Mouse (Mus musculus): ENCODE results near the gene Stat5a. TPM values are rescaled to one million over a fixed set of nuclear protein-coding genes. Genes with fewer than 3 reads are reported as not detected.

Gene Stat5a
- polyA plus RNA-seq, 1 experiment from 2014 or later, result 4.5 TPM

- ATAC-seq (ENCODE audit: low FRiP score, low TSS enrichment), result no peak
- 92% methylated on average over 4 of the region's 4 CpGs for WGBS
- peaks cover 5% of the 10 kb centered on the region; the same call in 1 of the 2 replicates for H3K27me3 ChIP-seq (ENCODE audit: insufficient read depth, low read length)
Observed at GRCm38 (mm10) chr11:100855178-100855577, 4.0 kb upstream of the Stat5a start.

GRCm38 (mm10) chr11:100857960-100858359 is 1.2 kb upstream of the Stat5a start:
- Histone ChIP-seq H3K9me3 (ENCODE audit: low read length) (no peaks in the 10 kb centered on the region), H3K27me3 (ENCODE audit: insufficient read depth, low read length) (peaks cover 11% of the 10 kb centered on the region), H3K4me1 (ENCODE audit: insufficient read depth, low read length) (peaks cover 9% of the 10 kb centered on the region; the same call in 1 of the 2 replicates), H3K36me3 (ENCODE audit: insufficient read depth, low read length) (no peaks in the 10 kb centered on the region), H3K4me3 (ENCODE audit: low read length) (no peak overlapping the region), H3K27ac (ENCODE audit: low read length) (no peak overlapping the region), H3K4me2 (replicated peaks; ENCODE audit: low read depth, low read length) (no peak overlapping the region), H3K9ac (replicated peaks; ENCODE audit: low read length) (no peak overlapping the region)
- no peak for ATAC-seq (ENCODE audit: low FRiP score, low TSS enrichment)
- WGBS, result 73% methylated on average over 6 of the region's 6 CpGs

More at GRCm38 (mm10) chr11:100855178-100855577, 4.0 kb upstream of the Stat5a start:
- no peak overlapping the region for H3K9ac ChIP-seq (replicated peaks; ENCODE audit: low read length)
- H3K4me1 ChIP-seq (ENCODE audit: insufficient read depth, low read length), result peaks cover 13% of the 10 kb centered on the region
- no peak overlapping the region for H3K4me2 ChIP-seq (replicated peaks; ENCODE audit: low read depth, low read length)
- no peak overlapping the region for H3K4me3 ChIP-seq (ENCODE audit: low read length)
- H3K9me3 ChIP-seq (ENCODE audit: low read length), result no peaks in the 10 kb centered on the region
- H3K27ac ChIP-seq (ENCODE audit: low read length), result no peak overlapping the region
- H3K36me3 ChIP-seq (ENCODE audit: insufficient read depth, low read length), result no peaks in the 10 kb centered on the region

GRCm38 (mm10) chr11:100859579-100860075 is 476 bp downstream of the Stat5a start:
- no peaks in the 10 kb centered on the region for H3K36me3 ChIP-seq (ENCODE audit: insufficient read depth, low read length)
- WGBS, result 51% methylated on average over 6 of the region's 6 CpGs
- peak overlapping the region; percentile 59 for H3K4me3 ChIP-seq (ENCODE audit: low read length)
- H3K9ac ChIP-seq (replicated peaks; ENCODE audit: low read length), result peak overlapping the region; percentile 70
- no peak for ATAC-seq (ENCODE audit: low FRiP score, low TSS enrichment)
- H3K27ac ChIP-seq (ENCODE audit: low read length), result no peak overlapping the region
- peaks cover 9% of the 10 kb centered on the region; the same call in 1 of the 2 replicates for H3K4me1 ChIP-seq (ENCODE audit: insufficient read depth, low read length)
- H3K9me3 ChIP-seq (ENCODE audit: low read length), result no peaks in the 10 kb centered on the region
- peak overlapping the region; percentile 77 for H3K4me2 ChIP-seq (replicated peaks; ENCODE audit: low read depth, low read length)
- peaks cover 9% of the 10 kb centered on the region for H3K27me3 ChIP-seq (ENCODE audit: insufficient read depth, low read length)

GRCm38 (mm10) chr11:100860198-100861048 is 1.3 kb downstream of the Stat5a start:
- H3K9ac ChIP-seq (replicated peaks; ENCODE audit: low read length), result peak overlapping the region; percentile 70
- peak; percentile 94 for ATAC-seq (ENCODE audit: low FRiP score, low TSS enrichment)
- no peaks in the 10 kb centered on the region for H3K36me3 ChIP-seq (ENCODE audit: insufficient read depth, low read length)
- H3K27me3 ChIP-seq (ENCODE audit: insufficient read depth, low read length), result peaks cover 9% of the 10 kb centered on the region
- peaks cover 9% of the 10 kb centered on the region; the same call in 1 of the 2 replicates for H3K4me1 ChIP-seq (ENCODE audit: insufficient read depth, low read length)
- H3K9me3 ChIP-seq (ENCODE audit: low read length), result no peaks in the 10 kb centered on the region
- H3K4me2 ChIP-seq (replicated peaks; ENCODE audit: low read depth, low read length), result peak overlapping the region; percentile 77
- no peak overlapping the region for H3K27ac ChIP-seq (ENCODE audit: low read length)
- 2% methylated on average over 53 of the region's 55 CpGs for WGBS
- H3K4me3 ChIP-seq (ENCODE audit: low read length), result peak overlapping the region; percentile 59

GRCm38 (mm10) chr11:100861335-100861734 is 2.2 kb downstream of the Stat5a start:
- Histone ChIP-seq H3K27me3 (ENCODE audit: insufficient read depth, low read length) (peaks cover 9% of the 10 kb centered on the region), H3K9ac (replicated peaks; ENCODE audit: low read length) (no peak overlapping the region), H3K9me3 (ENCODE audit: low read length) (no peaks in the 10 kb centered on the region), H3K4me3 (ENCODE audit: low read length) (no peak overlapping the region), H3K36me3 (ENCODE audit: insufficient read depth, low read length) (no peaks in the 10 kb centered on the region), H3K4me1 (ENCODE audit: insufficient read depth, low read length) (peaks cover 9% of the 10 kb centered on the region; the same call in 1 of the 2 replicates), H3K4me2 (replicated peaks; ENCODE audit: low read depth, low read length) (no peak overlapping the region), H3K27ac (ENCODE audit: low read length) (no peak overlapping the region)
- no peak for ATAC-seq (ENCODE audit: low FRiP score, low TSS enrichment)
- 89% methylated on average over 7 of the region's 7 CpGs for WGBS

GRCm38 (mm10) chr11:100861836-100862235 is 2.7 kb downstream of the Stat5a start:
- Histone ChIP-seq H3K27me3 (ENCODE audit: insufficient read depth, low read length) (peaks cover 9% of the 10 kb centered on the region), H3K9ac (replicated peaks; ENCODE audit: low read length) (no peak overlapping the region), H3K4me1 (ENCODE audit: insufficient read depth, low read length) (peaks cover 9% of the 10 kb centered on the region; the same call in 1 of the 2 replicates), H3K27ac (ENCODE audit: low read length) (no peak overlapping the region), H3K4me3 (ENCODE audit: low read length) (no peak overlapping the region), H3K9me3 (ENCODE audit: low read length) (no peaks in the 10 kb centered on the region), H3K36me3 (ENCODE audit: insufficient read depth, low read length) (no peaks in the 10 kb centered on the region), H3K4me2 (replicated peaks; ENCODE audit: low read depth, low read length) (no peak overlapping the region)
- no peak for ATAC-seq (ENCODE audit: low FRiP score, low TSS enrichment)
- WGBS, result 40% methylated on average over 3 of the region's 3 CpGs

- Histone ChIP-seq H3K9ac (replicated peaks; ENCODE audit: low read length) (no peak overlapping the region), H3K27ac (ENCODE audit: low read length) (no peak overlapping the region), H3K4me3 (ENCODE audit: low read length) (no peak overlapping the region), H3K4me1 (ENCODE audit: insufficient read depth, low read length) (peaks cover 9% of the 10 kb centered on the region; the same call in 1 of the 2 replicates), H3K27me3 (ENCODE audit: insufficient read depth, low read length) (peaks cover 9% of the 10 kb centered on the region), H3K4me2 (replicated peaks; ENCODE audit: low read depth, low read length) (no peak overlapping the region), H3K36me3 (ENCODE audit: insufficient read depth, low read length) (no peaks in the 10 kb centered on the region), H3K9me3 (ENCODE audit: low read length) (no peaks in the 10 kb centered on the region)
- 84% methylated on average over 10 of the region's 10 CpGs for WGBS
- ATAC-seq (ENCODE audit: low FRiP score, low TSS enrichment), result no peak
Observed at GRCm38 (mm10) chr11:100863141-100863540, 4.0 kb downstream of the Stat5a start.

- Histone ChIP-seq H3K27ac (ENCODE audit: low read length) (no peak overlapping the region), H3K9ac (replicated peaks; ENCODE audit: low read length) (no peak overlapping the region), H3K4me2 (replicated peaks; ENCODE audit: low read depth, low read length) (no peak overlapping the region), H3K4me3 (ENCODE audit: low read length) (no peak overlapping the region), H3K9me3 (ENCODE audit: low read length) (no peaks in the 10 kb centered on the region), H3K36me3 (ENCODE audit: insufficient read depth, low read length) (no peaks in the 10 kb centered on the region), H3K4me1 (ENCODE audit: insufficient read depth, low read length) (peaks cover 2% of the 10 kb centered on the region; the same call in 1 of the 2 replicates), H3K27me3 (ENCODE audit: insufficient read depth, low read length) (peaks cover 6% of the 10 kb centered on the region; the same call in 1 of the 2 replicates)
- 70% methylated on average over 7 of the region's 7 CpGs for WGBS
- no peak for ATAC-seq (ENCODE audit: low FRiP score, low TSS enrichment)
Observed at GRCm38 (mm10) chr11:100865618-100866017, 6.5 kb downstream of the Stat5a start.

- Histone ChIP-seq H3K4me2 (replicated peaks; ENCODE audit: low read depth, low read length) (no peak overlapping the region), H3K27me3 (ENCODE audit: insufficient read depth, low read length) (no peaks in the 10 kb centered on the region), H3K36me3 (ENCODE audit: insufficient read depth, low read length) (no peaks in the 10 kb centered on the region), H3K9ac (replicated peaks; ENCODE audit: low read length) (no peak overlapping the region), H3K4me1 (ENCODE audit: insufficient read depth, low read length) (no peaks in the 10 kb centered on the region), H3K27ac (ENCODE audit: low read length) (no peak overlapping the region), H3K4me3 (ENCODE audit: low read length) (no peak overlapping the region), H3K9me3 (ENCODE audit: low read length) (no peaks in the 10 kb centered on the region)
- no peak for ATAC-seq (ENCODE audit: low FRiP score, low TSS enrichment)
- 81% methylated on average over 10 of the region's 10 CpGs for WGBS
Observed at GRCm38 (mm10) chr11:100870256-100870967, 11.3 kb downstream of the Stat5a start.

Data from kidney, embryonic 16.5 days (tissue).